Mouse (Mus musculus) embryonic fibroblast, embryonic 13.5 days (primary cell): ENCODE data around the gene Baat.

Experiments
- CTCF ChIP-seq: IDR thresholded peaks from 2 replicates; pipeline ENCODE4 v1.5.1; 2011; ENCODE audit warnings: mild to moderate bottlenecking, control low read depth, low read length, moderate library complexity, borderline replicate concordance; ENCODE audit not compliant: insufficient read depth
- POLR2A ChIP-seq: IDR thresholded peaks from 2 replicates; pipeline ENCODE4 v1.6.1; 2011; ENCODE audit warnings: low read depth, mild to moderate bottlenecking, control low read depth, low read length, moderate library complexity

DNA sequence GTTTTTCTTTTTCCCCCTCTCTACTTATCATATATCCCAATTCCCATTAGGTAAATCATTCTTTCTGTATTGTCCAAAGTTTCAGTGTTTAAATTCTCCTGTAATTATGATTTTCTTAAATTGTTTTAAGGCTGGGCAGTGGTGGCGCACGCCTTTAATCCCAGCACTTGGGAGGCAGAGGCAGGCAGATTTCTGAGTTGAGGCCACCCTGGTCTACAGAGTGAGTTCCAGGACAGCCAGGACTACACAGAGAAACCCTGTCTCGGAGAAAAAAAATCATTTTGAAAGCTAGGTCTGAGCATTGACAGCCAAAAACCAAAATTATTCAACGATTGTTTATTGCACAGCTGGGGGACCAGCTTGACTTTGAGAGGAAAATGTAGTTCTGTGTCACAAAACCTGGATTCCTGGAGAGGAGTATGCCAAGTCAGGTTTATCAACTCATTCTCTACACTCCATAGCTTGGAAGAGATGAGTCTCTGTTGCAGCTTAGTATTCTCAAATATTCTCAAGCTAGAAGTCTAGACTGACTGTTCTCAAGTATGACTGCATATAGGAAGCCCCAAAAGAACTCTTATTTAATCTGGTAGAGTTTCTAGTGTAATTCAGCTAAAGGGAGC, 29.4 kb upstream of the Baat start:
- no peak for TF ChIP-seq CTCF
- TF ChIP-seq POLR2A: no peak
